Mouse (Mus musculus) lung, postnatal 0 days (tissue): ENCODE results near the gene BC055324.
"Not testable (repeated sequence)": the region's sequence is repeated elsewhere in the genome, so short reads cannot be mapped to it uniquely, and the experiment has no call there.

Experiments used
- CTCF ChIP-seq: IDR thresholded peaks from 2 replicates; pipeline ENCODE4 v1.5.1; 2016; ENCODE audit warnings: antibody characterized with exemption, mild to moderate bottlenecking
- EP300 ChIP-seq: IDR thresholded peaks from 2 replicates; pipeline ENCODE4 v1.6.1; 2016; ENCODE audit warnings: antibody characterized with exemption, mild to moderate bottlenecking, control low read depth

GRCm38 (mm10) chr1:164020746-164021145 lies 26.1 kb upstream of the BC055324 start:
- not testable (repeated sequence) for TF ChIP-seq EP300, CTCF
